Mouse (Mus musculus) yolk sac, embryonic 10.5 days (tissue): Measurements from ENCODE around the gene Nploc4.
"Not testable (repeated sequence)": the region's sequence is repeated elsewhere in the genome, so short reads cannot be mapped to it uniquely, and the experiment has no call there.

Experiments
- DNase-seq: peaks from one replicate; pipeline ENCODE4 v3.0.0-alpha.2; 2017; ENCODE audit warnings: low spot score

Gene Nploc4

DNA sequence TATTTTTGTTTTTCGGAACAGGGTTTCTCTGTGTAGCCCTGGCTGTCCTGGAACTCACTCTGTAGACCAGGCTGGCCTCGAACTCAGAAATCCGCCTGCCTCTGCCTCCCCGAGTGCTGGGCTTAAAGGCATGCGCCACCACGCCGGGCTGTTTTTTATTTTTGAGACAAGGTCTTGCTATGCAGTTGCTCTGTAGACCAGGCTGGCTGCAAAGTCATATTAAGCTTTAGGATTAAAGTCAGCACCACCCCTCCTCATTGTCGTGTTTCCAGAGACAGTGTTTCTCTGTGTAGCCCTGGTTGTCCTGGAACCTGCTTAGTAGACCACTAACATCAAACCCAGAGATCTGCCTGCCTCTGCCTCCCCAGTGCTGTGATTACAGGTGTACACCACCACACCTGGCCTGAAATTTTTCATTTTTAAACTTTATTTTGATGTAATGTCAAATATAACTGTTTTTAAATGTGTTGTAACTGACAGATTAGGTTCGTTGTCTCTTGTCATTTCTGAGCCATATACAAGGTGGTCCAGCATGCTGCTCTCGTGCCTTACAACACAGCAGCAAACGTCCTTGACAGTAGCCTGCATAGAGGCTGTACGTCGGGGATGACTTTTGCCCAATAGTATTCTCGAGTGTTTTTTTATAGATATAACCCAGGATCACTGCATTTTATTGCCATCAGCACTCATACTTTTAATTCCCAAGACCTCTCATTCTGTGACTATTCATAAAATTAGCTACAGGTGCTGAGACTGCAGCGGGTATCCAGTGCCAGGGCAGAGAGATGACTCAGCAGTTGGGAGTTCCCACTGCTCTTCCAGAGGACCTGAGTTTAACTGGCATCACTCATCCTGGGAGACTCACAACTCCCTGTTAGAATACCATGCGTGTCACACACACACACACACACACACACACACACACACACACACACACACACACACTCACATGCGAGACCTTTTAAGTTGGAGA, 82.9 kb downstream of the Nploc4 start:
- no peak for DNase-seq

GRCm38 (mm10) chr11:120353500-120354303, 83.8 kb downstream of the Nploc4 start:
- peak; percentile 68 for DNase-seq

DNA sequence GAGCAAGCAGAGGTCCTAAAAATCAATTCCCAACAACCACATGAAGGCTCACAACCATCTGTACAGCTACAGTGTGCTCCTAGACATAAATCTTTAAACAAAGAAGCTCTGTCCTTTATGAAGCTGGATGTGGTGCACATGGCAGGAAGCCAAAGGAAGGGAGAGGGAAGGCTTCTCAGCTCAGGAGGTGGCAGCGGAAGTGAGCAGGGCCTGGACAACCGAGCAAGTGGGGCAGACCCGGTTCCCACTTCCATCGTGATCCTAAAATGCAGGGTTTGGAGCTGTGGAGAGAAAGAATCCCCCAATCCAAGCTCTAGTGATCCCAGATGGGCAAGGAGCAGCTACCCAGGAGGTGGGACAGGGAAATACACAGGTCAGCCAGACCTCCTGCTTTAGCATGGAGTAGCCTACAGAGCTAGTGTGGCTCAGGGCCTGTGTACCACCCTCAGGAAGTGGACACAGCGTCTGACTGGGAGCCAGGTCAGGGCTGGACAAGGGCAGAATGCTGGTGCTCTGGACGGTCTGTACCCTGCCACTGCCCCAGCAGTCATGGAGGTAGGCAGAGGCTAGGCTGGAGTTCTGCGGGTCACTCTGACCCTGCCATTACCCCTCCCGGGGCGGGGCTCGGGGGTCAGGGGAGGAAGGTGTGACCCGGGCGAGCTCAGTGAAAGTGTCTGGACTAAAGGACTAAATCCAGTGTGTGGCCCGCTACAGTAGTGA, 84.8 kb downstream of the Nploc4 start:
- no peak for DNase-seq

DNA sequence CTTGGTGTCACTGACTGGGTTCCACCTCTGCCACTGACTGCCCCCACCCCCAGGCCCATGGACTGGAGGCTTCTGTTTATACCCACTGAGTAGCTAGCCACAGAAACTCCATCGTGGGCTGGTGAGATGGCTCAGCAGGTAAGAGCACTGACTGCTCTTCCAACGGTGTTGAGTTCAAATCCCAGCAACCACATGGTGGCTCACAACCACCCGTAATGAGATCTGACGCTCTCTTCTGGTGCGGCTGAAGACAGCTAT, 85.5 kb downstream of the Nploc4 start:
- not testable (repeated sequence) for DNase-seq

DNA sequence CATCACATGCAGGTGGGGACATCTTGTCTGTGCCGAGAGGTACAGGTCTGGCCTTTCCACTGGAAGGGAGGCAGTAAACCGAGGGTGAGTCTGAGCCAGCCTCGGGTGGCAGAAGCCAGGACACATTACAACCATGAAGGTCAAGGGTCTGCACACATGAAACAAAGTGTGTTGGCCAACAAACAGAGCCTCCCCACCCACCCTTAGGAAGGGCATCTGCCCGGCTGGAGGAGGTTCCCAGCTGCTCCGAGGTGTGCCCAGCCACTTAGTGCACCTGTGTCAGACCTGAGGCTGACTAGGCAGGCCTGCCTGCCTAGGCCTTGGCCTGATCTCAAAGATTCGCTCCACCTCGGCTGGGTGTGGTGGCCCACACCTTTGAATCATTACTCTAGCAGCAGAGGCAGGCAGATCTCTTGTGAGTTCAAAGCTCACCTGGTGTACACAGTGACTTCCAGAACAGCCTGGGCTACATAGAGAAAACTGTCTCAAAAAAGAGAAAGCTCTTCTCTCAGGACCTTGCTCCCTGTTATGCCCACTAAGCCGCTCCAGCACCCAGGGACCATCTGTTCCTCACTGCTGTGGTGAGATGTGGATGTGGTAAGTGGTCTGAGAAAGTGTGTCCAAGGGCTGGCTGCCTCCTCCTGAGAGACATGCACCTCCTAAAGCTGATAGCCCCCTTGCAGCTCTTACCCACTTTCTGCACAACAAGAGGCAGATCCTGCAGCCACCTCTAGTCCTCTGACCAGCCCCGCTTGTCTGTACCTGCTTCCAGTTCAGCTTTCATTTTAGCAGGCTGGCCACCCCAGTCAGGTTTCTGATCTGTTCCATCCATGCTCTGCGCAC, 86.0 kb downstream of the Nploc4 start:
- DNase-seq, result no peak

GRCm38 (mm10) chr11:120350711-120351110, 86.8 kb downstream of the Nploc4 start:
- DNase-seq, result peak; percentile 69

GRCm38 (mm10) chr11:120349986-120350702, 87.4 kb downstream of the Nploc4 start:
- peak; percentile 97 for DNase-seq

GRCm38 (mm10) chr11:120349371-120349985, 88.0 kb downstream of the Nploc4 start:
- DNase-seq, result peak; percentile 78

DNA sequence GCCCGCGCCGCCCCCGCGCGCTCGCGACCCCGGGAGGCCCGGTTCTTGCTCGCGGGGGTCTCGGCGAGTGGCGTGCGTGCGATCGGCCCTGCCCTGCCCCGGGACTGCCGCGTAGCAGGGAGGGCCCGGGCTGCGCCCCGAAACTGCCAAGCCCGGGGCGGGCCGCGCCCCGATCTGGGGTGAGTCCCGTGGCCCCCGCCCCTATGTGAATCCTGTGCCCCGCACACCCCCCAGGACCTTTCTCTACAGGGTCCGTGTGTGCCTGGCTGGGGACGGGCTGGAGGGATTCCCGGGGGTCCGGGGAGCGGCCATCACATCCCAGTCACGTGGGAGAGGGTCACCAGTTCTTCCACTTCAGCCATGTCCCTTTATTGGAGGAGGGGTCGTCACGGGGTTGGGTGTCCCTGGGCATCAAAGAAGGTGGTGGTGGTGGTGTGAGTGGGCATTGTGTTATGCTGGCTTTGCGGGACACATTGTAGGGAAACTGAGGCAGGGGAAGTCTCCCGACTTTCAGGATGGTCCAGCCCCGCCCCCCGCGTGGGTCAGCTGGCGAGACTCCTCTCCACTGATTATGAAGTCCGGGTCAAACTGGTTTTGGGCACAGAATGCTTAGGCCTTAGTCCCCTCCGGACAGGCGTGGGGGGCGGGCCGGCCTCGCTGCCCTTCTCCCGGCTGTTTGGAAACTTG, 88.7 kb downstream of the Nploc4 start:
- DNase-seq, result peak; percentile 82

- DNase-seq, result peak; percentile 88
These were observed 89.5 kb downstream of the Nploc4 start, which contains the start of gene Actg1 for GRCm38 (mm10) chr11:120347791-120348683. Actg1 (minus strand) TSS chr11:120348542.

DNA sequence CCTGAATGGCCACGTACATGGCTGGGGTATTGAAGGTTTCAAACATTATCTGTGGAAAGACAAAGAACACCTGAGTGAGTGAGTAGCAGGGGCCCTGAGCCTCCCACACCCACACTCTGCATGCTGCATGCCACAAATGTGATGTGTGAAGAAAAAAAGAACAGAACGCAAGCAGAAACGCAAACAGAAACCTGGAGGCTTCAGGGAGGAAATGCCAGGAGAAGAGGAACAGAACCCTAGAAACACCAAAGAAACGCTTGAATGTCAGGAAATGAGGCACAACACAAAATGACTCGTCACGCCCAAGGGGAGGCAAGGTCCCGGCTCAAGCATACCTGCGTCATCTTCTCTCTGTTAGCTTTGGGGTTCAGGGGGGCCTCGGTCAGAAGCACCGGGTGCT, 90.2 kb downstream of the Nploc4 start:
- peak; percentile 41 for DNase-seq

- not testable (repeated sequence) for DNase-seq
These were observed 91.0 kb downstream of the Nploc4 start for GRCm38 (mm10) chr11:120346383-120347034.

DNA sequence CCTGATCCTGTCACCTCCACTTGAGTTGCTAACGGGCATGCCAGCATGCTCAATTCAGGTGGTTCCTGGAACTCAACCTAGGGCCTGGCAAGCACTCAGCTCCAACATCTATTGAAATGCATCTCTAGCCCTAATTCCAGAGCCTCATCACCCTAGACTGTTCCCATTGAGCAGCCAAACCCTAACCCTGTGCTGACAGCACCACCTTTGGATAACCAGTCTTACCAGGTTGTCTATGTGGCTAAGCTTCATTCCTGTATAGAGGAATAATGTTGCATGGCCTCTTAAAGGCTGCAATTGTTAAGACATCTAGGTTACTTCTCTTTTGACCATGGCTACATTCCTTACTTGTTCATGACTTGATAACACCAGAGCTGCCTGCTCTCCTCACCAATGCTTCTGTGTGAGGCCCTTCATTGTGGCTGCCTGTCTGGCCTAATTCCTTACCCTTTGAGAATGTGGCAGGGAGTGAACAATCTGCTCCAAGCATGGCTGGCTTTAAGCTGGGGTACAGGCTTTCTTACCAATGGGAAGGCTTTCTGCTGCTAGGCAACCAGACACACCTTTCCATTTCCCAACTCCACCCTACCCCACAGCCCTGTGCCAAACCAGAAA, 92.3 kb downstream of the Nploc4 start:
- peak; percentile 64 for DNase-seq

DNA sequence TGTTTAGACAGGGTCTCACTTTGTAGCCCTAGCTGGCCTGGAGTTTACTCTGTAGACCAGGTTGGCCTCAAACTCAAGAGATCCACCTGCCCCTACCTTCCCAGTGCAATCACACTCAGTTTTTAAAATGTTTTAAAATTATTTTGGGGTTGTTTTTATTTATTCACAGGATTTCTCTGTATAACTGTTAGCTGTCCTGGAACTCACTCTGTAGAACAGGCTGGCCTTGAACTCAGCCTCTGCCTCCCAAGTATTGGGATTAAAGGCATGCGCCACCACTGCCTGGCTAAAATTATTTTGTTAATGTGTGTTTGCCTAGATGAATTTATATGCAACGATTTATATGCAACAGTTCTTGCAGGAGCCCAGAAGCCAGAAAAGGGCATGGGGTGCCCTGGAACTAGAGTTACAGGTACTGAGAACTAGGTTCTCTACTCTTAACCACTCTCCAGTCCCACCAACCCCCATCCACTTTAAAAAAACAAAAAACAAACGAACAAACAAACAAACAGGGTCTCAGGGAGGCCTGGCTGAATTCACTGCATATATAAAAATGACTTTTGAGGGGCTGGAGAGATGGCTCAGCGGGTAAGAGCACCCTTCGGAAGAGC, 93.1 kb downstream of the Nploc4 start:
- DNase-seq, result peak; percentile 59

DNA sequence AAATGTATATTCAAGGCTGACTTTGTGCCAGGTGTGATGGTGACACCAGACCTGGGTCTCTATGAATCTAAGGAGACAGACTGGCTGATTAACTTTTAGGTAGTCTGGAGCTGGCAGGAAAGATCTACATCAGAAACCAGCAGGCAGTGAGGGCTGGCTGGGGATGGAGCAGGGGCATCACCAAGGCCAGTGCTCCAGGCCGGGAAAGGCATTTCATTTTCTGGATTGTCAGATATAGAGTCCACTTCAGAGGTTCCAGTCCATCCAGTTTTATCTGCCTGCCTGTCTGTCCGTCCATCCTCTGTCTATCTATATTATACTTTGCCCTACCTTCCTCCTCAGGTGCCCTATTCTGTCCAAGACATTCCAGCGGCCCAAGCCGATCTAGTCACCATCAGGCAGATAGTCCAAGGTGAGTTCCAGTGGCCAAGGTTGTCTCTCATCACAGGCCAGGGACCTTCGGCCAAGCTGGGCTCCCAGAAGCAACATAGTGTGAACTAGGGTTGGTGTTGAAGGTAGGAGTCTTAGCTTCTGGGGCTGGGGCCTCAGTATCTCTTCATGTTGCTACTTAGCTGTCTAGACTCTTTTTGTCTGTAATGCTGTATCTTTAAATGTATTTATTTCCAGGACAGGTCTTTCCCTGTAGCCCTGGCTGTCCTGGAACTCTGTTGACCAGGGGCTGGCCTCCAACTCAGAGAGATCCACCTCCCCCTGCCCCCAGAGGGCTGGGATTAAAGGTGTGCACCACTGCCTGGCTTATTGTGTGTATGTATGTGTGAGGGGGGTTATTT, 93.8 kb downstream of the Nploc4 start:
- peak; percentile 58 for DNase-seq

GRCm38 (mm10) chr11:120342656-120343160, 94.8 kb downstream of the Nploc4 start:
- DNase-seq, result no peak
